Mouse (Mus musculus): Measurements from ENCODE around the gene Pmm1.

GRCm38 (mm10) chr15:81968447-81968846 is 7.7 kb upstream of the Pmm1 start:
- TF ChIP-seq GATA1 (IDR thresholded peaks at IDR 0.05; ENCODE audit: low read length) (no peak), TAL1 (IDR thresholded peaks at IDR 0.05; ENCODE audit: low read length) (no peak)
